Mouse (Mus musculus) B cell, adult 67 days (primary cell): Measurements from ENCODE around the gene Cdk20. TPM values are rescaled to one million over a fixed set of nuclear protein-coding genes. Genes with fewer than 3 reads are reported as not detected.

Source experiments
- total RNA-seq, 2 experiments: library from RNA; stranded (reverse); gene quantifications; 4 replicates each; pipeline ENCODE4 v1.2.4; 2023

Cdk20 gene
- 1 to 10 TPM; 3.1 to 3.9 TPM for total RNA-seq

GRCm38 (mm10) chr13:64432017-64432995 is at the start of gene Cdk20:
Gene Cdk20, plus strand, starts transcription at chr13:64432314.

Other genes starting within 250 kb of the Cdk20 start
- gene Cdc14b, start 157.0 kb upstream of the Cdk20 start, total RNA-seq = 1 to 10 TPM; 5.0 TPM
- gene Aaed1, start 119.6 kb upstream of the Cdk20 start, total RNA-seq = 10 to 100 TPM; 33.8 to 38.0 TPM
- gene Ctsl, start 61.4 kb upstream of the Cdk20 start, total RNA-seq = 10 to 100 TPM; 10.2 to 14.7 TPM
- not detected for gene Fam240b, start 65.5 kb downstream of the Cdk20 start, total RNA-seq